Mouse (Mus musculus) gastrocnemius, postnatal 36 days (tissue): ENCODE measurements around the gene Slc25a36. TPM values are rescaled to one million over a fixed set of nuclear protein-coding genes. Genes with fewer than 3 reads are reported as not detected.

Source experiments
- DNase-seq, 2 experiments: peaks; one replicate each; pipeline ENCODE4 v3.0.0; 2022
- intact Hi-C: fragments of 180-260 bp; cut with DNase I; formaldehyde crosslinking; loops from one replicate; pipeline ENCODE4 v1.15.1; 2025
- long read RNA-seq, 2 experiments: library from polyadenylated mRNA; stranded (forward); transcript quantifications; one replicate each; pipeline ENCODE4 v2.0.0; 2021
- total RNA-seq, 2 experiments: library from RNA; stranded (reverse); gene quantifications; 2 replicates each; pipeline ENCODE4 v1.2.3; 2021

The Slc25a36 gene
- 10 to 100 TPM; 23.9 to 29.7 TPM for total RNA-seq
- long read RNA-seq, experiment 1, full-length matches to known transcripts: 2 of 12 reads
- long read RNA-seq, experiment 1, partial matches to known transcripts: 0 of 12 reads
- long read RNA-seq, experiment 1, other reads (novel, unspliced or antisense): 10 of 12 reads
- long read RNA-seq, experiment 2, full-length matches to known transcripts: 2 of 11 reads
- long read RNA-seq, experiment 2, partial matches to known transcripts: 1 of 11 reads
- long read RNA-seq, experiment 2, other reads (novel, unspliced or antisense): 8 of 11 reads

DNA sequence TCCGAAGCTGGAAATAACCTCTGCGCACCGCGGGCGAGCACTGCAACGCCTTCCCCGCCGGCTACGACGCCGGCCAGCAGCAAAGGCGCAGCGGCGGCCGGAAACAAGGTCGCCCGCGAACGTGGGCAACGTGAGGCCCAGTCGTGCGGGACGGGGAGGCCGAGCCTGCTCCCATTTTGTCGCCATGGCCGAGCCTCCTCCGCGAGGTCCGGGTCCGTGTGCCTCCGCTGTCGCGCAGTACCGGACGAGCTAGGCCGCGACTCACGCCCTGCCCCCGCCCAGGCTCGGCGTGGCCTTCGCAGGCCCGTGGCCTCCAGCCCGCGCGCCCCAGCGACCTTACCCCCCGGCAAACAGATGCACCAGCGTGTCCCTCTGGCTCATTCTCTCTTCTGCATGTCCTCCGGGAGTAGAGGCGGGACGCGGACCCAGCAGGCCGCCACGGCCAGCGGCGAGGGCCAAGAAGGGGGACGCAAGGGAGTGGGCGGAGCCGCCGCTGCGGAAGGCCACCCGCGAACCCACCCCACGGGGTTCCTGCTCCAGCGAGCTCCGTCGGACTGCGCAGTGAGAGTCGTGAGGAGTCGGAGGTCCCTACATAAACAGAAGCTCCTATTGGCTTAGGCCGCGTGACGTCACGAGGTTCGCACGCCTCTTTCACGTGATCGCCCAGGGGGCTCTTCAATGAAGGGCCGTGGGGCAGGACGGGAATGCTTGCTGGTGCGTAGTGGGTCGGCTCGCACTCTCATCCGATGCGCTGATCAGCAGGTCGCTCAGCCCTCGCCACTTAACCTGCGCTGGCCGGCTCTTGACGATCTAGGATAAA is at the start of gene Slc25a36:
Gene Slc25a36 (minus strand): TSS at position 587 of the 820 bp plus-strand sequence.
- intact Hi-C loops: no loop called here
- DNase-seq: peak; percentile 95 to 96

GRCm38 (mm10) chr9:97158412-97158811 is 47.5 kb upstream of the Slc25a36 start:
- intact Hi-C loops: no loop called here
- no peak for DNase-seq

- DNase-seq: no peak
- intact Hi-C loops: no loop called here
These were observed 45.0 kb upstream of the Slc25a36 start for GRCm38 (mm10) chr9:97155981-97156380.

- no peak for DNase-seq
- intact Hi-C loops: no loop called here
These were observed 44.0 kb upstream of the Slc25a36 start for GRCm38 (mm10) chr9:97154956-97155355.

DNA sequence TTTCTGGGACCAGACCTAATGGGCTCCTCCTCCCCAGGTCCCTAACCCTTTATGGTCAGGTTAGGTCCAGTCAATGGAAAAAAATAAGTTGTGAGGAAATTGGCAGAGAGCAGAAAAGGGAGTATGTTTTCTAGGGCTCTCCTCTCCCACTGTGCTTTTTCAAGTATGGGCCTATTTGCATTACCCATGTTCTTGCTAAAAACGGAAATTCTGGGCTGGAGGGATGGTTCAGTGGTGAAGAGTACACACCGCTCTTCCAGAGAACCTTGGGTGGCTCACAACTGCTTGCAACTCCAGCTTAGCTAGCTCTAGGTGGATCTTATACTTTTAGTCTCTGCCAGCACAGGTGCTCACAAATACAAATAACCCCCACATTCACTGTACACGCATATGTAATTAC is 42.0 kb upstream of the Slc25a36 start:
- no peak for DNase-seq
- intact Hi-C loops: no loop called here

GRCm38 (mm10) chr9:97147270-97147669 is 36.3 kb upstream of the Slc25a36 start:
- intact Hi-C loops: no loop called here

DNA sequence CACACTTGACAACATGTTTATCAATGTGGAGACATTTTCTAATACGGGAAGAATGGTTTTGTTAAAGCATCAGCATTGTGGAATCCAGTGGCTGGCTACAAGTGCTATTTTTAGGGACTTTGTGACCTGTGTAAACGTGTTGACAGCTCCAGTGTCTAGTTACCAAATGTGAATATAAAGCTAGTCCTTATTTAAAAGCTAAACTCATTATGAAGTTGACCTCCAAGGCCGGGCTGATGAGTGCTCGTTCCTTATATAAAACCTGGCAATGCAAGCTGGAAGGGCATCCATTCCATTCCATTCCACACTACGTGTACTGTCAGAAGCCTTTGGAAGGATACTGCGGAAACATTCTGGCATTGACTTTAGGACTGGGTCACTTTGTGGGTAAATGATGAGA is 34.4 kb upstream of the Slc25a36 start:
- intact Hi-C loops: no loop called here
- DNase-seq: no peak

More at GRCm38 (mm10) chr9:97147270-97147669, 36.3 kb upstream of the Slc25a36 start:
- no peak for DNase-seq

DNA sequence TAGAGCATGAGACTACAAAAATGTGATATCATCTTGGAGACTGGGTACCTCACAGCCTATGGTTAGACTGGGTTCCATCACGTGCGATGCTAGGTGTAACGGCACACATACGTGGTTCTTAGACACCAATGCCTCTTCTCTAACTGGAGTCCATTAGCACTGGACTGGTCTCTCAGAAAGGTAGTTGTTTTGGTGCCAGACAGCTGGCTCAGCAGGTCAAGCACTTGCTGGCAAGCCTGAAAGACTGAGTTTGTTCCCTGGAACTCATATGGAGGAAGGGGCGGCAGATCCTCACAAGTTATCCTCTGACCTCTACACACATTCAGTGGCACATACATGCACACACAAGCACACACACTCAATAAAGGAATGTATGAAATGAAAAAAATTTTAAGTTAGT is 32.5 kb upstream of the Slc25a36 start:
- no peak for DNase-seq
- intact Hi-C loops: no loop called here

- no peak for DNase-seq
- intact Hi-C loops: no loop called here
These were observed 31.6 kb upstream of the Slc25a36 start for GRCm38 (mm10) chr9:97142558-97142957.

GRCm38 (mm10) chr9:97141723-97142122 is 30.8 kb upstream of the Slc25a36 start:
- intact Hi-C loops: no loop called here
- no peak for DNase-seq

GRCm38 (mm10) chr9:97140145-97140932 is 29.4 kb upstream of the Slc25a36 start:
- intact Hi-C loops: no loop called here
- DNase-seq: peak; percentile 18 to 23

DNA sequence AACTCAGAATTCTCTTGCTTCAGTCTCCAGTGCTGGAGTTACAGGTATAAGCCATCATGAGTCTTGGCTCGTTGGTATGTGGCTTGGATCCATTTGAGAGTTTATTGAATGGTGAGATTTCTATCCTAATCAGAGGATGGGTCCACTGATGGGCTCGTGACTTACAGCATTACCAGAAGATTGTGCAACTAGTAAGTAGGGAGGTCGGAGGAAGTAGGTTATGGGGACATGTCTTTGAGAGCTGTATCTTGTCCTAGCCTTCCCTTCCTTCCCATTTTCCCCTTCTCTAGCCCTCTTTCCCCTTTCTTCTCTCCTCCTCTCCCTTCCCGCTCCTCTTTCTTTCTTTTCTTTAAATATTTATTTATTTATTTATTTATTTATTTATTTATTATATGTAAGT is 26.7 kb upstream of the Slc25a36 start:
- DNase-seq: no peak
- intact Hi-C loops: no loop called here

GRCm38 (mm10) chr9:97137116-97137515 is 26.2 kb upstream of the Slc25a36 start:
- intact Hi-C loops: no loop called here
- DNase-seq: no peak

- DNase-seq: no peak
- intact Hi-C loops: no loop called here
These were observed 24.9 kb upstream of the Slc25a36 start for GRCm38 (mm10) chr9:97135866-97136265.

- DNase-seq: no peak
- intact Hi-C loops: no loop called here
These were observed 22.2 kb upstream of the Slc25a36 start for GRCm38 (mm10) chr9:97133178-97133577.

- intact Hi-C loops: no loop called here
- DNase-seq: no peak
These were observed 19.0 kb upstream of the Slc25a36 start for GRCm38 (mm10) chr9:97130001-97130400.

DNA sequence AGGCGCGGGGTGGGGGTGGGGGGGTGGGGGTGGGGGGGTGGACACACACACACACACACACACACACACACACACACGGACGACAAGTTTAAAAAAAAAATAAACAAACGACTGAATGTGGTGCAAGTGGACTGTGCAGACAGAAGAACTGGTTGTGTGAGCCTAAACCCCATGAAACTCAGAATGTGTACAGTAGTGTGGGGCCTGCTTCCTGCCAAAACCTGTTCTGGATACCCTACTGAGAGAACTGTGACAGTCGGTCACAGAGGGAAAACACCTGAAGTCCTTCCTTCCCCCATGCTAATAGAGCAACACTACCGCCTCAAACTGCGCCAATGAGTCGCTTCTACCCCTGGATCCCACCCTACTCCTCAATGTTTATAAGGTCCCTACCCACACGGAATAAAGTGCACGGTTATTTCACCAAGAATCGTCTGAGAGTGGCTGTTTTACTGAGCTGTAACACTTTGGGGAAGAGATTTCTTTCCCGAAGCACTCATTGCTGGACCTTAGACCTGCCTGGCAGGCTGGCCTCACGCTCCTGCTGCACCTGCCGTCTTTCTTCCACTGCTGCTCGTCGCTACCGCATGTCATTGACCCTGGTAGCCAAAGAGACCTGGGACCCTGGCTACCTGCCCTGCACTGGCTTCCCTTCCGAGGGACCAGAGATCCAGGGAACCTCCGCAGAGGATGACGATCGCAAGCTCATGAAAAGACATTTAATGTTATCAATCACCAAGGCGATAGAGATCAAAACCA is 13.2 kb upstream of the Slc25a36 start:
- DNase-seq: no peak
- intact Hi-C loops: no loop called here

GRCm38 (mm10) chr9:97121432-97121831 is 10.5 kb upstream of the Slc25a36 start:
- no peak for DNase-seq
- intact Hi-C loops: no loop called here

- intact Hi-C loops: no loop called here
- no peak for DNase-seq
These were observed 3.3 kb upstream of the Slc25a36 start for GRCm38 (mm10) chr9:97114271-97114670.

- intact Hi-C loops: no loop called here
- no peak for DNase-seq
These were observed 2.6 kb upstream of the Slc25a36 start for GRCm38 (mm10) chr9:97113555-97113929.
